Mouse (Mus musculus) heart, adult 2 months (tissue): ENCODE results near the gene Catsperz. TPM values are rescaled to one million over a fixed set of nuclear protein-coding genes. Genes with fewer than 3 reads are reported as not detected.

Experiments
- DNase-seq, 2 experiments: peaks; one replicate each; pipeline ENCODE4 v3.0.0; 2021
- H3K27ac ChIP-seq: fragments of 200-600 bp; 2 replicates; pipeline ENCODE4 v1.8.1; 2022
- H3K27me3 ChIP-seq: fragments of 200-500 bp; 2 replicates; pipeline ENCODE4 v1.6.1; 2012; ENCODE audit warnings: mild to moderate bottlenecking, low read length, inconsistent platforms, mixed read lengths; ENCODE audit not compliant: control insufficient read depth, insufficient read depth
- H3K36me3 ChIP-seq: fragments of 200-500 bp; 2 replicates; pipeline ENCODE4 v1.6.1; 2012; ENCODE audit warnings: low read length, inconsistent platforms; ENCODE audit not compliant: control insufficient read depth, insufficient read depth
- H3K4me1 ChIP-seq: fragments of 200-500 bp; 2 replicates; pipeline ENCODE4 v1.6.1; 2011; ENCODE audit warnings: low read length; ENCODE audit not compliant: control insufficient read depth, insufficient read depth
- H3K4me3 ChIP-seq: fragments of 200-600 bp; 2 replicates; pipeline ENCODE4 v1.8.1; 2022
- H3K79me2 ChIP-seq: fragments of 200-500 bp; replicated peaks from 2 replicates; pipeline ENCODE4 v1.6.1; 2012; ENCODE audit warnings: mild to moderate bottlenecking, inconsistent platforms, low read length, moderate library complexity, mixed read lengths; ENCODE audit not compliant: control insufficient read depth, insufficient read depth
- H3K9ac ChIP-seq: fragments of 200-500 bp; 2 replicates; pipeline ENCODE4 v1.6.1; 2012; ENCODE audit warnings: low read depth, mild to moderate bottlenecking, control low read depth, inconsistent platforms, low read length, mixed read lengths
- CTCF ChIP-seq: fragments of 200-600 bp; IDR thresholded peaks from 2 replicates; pipeline ENCODE4 v1.8.1; 2022; ENCODE audit warnings: antibody characterized with exemption, mild to moderate bottlenecking, moderate library complexity
- EP300 ChIP-seq: fragments of 200-500 bp; IDR thresholded peaks from 2 replicates; pipeline ENCODE4 v1.6.1; 2011; ENCODE audit warnings: low read depth, low read length, control low read depth; ENCODE audit not compliant: insufficient read depth
- POLR2A ChIP-seq: fragments of 200-500 bp; IDR thresholded peaks from 2 replicates; pipeline ENCODE4 v1.6.1; 2011; ENCODE audit warnings: mild to moderate bottlenecking, low read depth, low read length, control low read depth; ENCODE audit not compliant: insufficient read depth
- WGBS: fragments of 180-500 bp; shearing (Covaris S2); methylation state at CpG from one replicate; pipeline ENCODE4 v1.1.7; 2018; 5-methylcytosine and 5-hydroxymethylcytosine counted together
- intact Hi-C: fragments of 180-260 bp; cut with DNase I; formaldehyde crosslinking; loops from one replicate; pipeline ENCODE4 v1.15.1; 2025
- polyA plus RNA-seq: library from polyadenylated mRNA; depleted of rRNA; stranded (reverse); fragments of >200 nt; gene quantifications from 2 replicates; pipeline ENCODE4 v1.2.3, GENCODE M21; 2012
- total RNA-seq, 2 experiments: library from RNA; stranded (reverse); gene quantifications; 2 replicates each; pipeline ENCODE4 v1.2.3; 2021

Gene Catsperz
- total and polyA plus RNA-seq, 3 experiments, result 0.23 TPM; not detected in 2

GRCm38 (mm10) chr19:6942764-6943163 is 17.6 kb upstream of the Catsperz start:
- 25% methylated on average over 5 of the region's 5 CpGs for WGBS
- Histone ChIP-seq H3K27ac (peak overlapping the region; percentile 84), H3K9ac (peak overlapping the region; percentile 65), H3K27me3 (no peaks in the 10 kb centered on the region), H3K4me3 (peak overlapping the region; percentile 80), H3K79me2 (no peaks in the 10 kb centered on the region), H3K4me1 (peaks cover 3% of the 10 kb centered on the region), H3K36me3 (no peaks in the 10 kb centered on the region)
- intact Hi-C loops, result loop anchor here (1.0 to 5.0 kb wide), 2 partner anchors 9 to 35 kb away; partner anchors contain the start of gene Plcb3
- TF ChIP-seq POLR2A (no peak), CTCF (no peak), EP300 (no peak)
- no peak for DNase-seq

DNA sequence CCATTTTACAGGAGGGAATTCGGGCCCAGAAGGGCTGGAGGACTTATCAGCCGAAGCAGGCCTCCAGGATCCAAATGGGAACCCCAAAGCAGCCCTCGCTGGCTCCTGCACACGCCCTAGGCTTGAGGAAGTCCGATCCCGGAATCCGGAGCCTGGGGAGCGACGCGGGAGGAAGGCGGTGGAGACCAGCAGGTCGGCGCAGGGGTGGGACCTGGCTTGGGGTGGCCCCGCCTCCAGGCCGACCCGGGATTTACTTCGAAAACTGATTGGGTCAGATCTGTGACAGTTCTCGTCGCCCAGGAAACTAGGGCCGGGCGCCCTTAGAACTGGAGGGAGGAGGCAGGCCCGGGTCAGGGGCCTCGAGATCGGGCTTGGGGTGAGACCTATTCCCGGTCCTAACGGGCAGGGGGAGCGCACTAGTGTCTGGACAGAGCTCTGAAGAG is 17.1 kb upstream of the Catsperz start, which contains the start of gene Gpr137:
Gene Gpr137, minus strand, starts transcription at position 232 of the 443 bp plus-strand sequence.
- H3K36me3 ChIP-seq, result no peaks in the 10 kb centered on the region
- peak within 1 kb of the TSS; percentile 80 for H3K4me3 ChIP-seq
- intact Hi-C loops, result loop anchor here (1.0 to 5.0 kb wide), 2 partner anchors 9 to 35 kb away; partner anchors contain the start of gene Plcb3
- TF ChIP-seq EP300 (no peak), CTCF (no peak), POLR2A (peak; percentile 88)
- H3K9ac ChIP-seq, result peak within 1 kb of the TSS; percentile 91
- H3K27me3 ChIP-seq, result no peaks in the 10 kb centered on the region
- H3K4me1 ChIP-seq, result peaks cover 3% of the 10 kb centered on the region
- H3K27ac ChIP-seq, result peak within 1 kb of the TSS; percentile 84
- under 1% methylated on average over 27 of the region's 27 CpGs for WGBS
- DNase-seq, result peak; percentile 95 to 98
- no peaks in the 10 kb centered on the region for H3K79me2 ChIP-seq

- Histone ChIP-seq H3K9ac (peak within 1 kb of the TSS; percentile 91), H3K4me3 (peak within 1 kb of the TSS; percentile 80), H3K79me2 (no peaks in the 10 kb centered on the region), H3K27ac (peak within 1 kb of the TSS; percentile 84), H3K4me1 (peaks cover 3% of the 10 kb centered on the region), H3K27me3 (no peaks in the 10 kb centered on the region), H3K36me3 (no peaks in the 10 kb centered on the region)
- peak; percentile 94 to 98 for DNase-seq
- peak; percentile 27; the same call in 1 of the 2 replicates for TF ChIP-seq EP300
- TF ChIP-seq POLR2A, result peak; percentile 77
- TF ChIP-seq CTCF, result peak; percentile 38
- WGBS, result under 1% methylated on average over 83 of the region's 83 CpGs
- intact Hi-C loops, result loop anchor here (1.0 to 5.0 kb wide), 2 partner anchors 10 to 36 kb away; partner anchors contain the start of gene Plcb3
Observed at GRCm38 (mm10) chr19:6941372-6942248, 16.4 kb upstream of the Catsperz start, which contains the start of gene Bad. TSS of gene Bad (plus strand) at chr19:6941861.

DNA sequence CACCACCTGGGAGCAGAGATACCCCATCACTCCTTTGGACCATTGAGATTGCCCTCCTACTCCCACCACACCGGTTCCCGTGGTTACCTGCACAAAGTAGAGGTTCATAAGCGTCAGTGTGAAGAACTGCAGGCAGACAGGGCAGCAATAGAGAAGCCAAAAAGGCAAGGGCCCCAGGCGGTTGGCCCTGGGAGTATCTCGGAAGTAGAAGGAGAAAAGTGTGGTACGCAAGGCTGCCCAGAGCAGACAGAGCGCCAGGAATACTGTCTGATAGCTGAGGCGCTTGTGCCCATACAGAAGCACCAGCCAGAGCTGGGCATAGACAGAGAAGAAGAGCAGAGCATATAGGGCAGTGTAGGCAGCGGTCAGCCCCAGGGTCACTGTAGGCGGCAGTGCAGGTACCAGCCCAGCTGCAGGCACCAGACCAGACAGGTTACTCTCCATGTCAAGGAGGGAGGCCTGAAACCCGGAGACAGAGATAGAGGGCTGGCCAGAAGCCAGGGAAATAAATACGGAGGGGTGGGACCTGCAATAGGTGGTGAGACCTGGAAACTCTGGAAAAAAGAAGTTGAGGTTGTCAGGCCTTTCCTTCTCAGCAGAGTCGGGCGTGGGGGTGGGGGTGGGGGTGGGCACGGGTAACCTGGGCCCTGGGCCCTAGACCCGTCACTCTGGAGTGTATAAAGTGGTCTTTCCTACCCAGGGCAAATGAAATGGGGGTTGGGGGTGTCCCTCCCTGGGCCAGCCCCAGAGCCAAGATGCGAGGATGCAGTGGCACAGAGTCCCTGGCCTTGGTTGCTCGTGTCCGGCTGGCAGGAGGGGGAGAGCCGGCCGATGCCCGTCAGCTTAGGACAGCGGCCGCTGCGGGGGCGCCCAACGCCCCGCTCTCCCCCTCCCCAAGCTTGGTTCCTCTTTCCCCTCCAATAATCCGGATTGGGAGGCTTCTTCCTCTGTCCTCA is 15.5 kb upstream of the Catsperz start:
- intact Hi-C loops, result loop anchor here (5.0 kb wide), 1 partner anchor 37 kb away; the partner anchor contains the start of gene Plcb3
- peaks cover 3% of the 10 kb centered on the region for H3K4me1 ChIP-seq
- peak in 1 of 2 experiments; percentile 22 for DNase-seq
- H3K9ac ChIP-seq, result peak overlapping the region; percentile 83
- no peaks in the 10 kb centered on the region for H3K36me3 ChIP-seq
- no peaks in the 10 kb centered on the region for H3K27me3 ChIP-seq
- peak overlapping the region; percentile 84 for H3K27ac ChIP-seq
- no peaks in the 10 kb centered on the region for H3K79me2 ChIP-seq
- TF ChIP-seq POLR2A, result no peak
- TF ChIP-seq CTCF, result no peak
- TF ChIP-seq EP300, result no peak
- H3K4me3 ChIP-seq, result peak overlapping the region; percentile 80
- WGBS, result 20% methylated on average over 29 of the region's 29 CpGs
